Mouse (Mus musculus) urinary bladder, adult 2 months (tissue): Measurements from ENCODE around the gene Slc22a21. TPM values are rescaled to one million over a fixed set of nuclear protein-coding genes. Genes with fewer than 3 reads are reported as not detected.
A peak's percentile ranks its signal among the peaks of the same experiment; 100 is the strongest.
"Not testable (repeated sequence)": the region's sequence is repeated elsewhere in the genome, so short reads cannot be mapped to it uniquely, and the experiment has no call there.

ENCODE experiments used
- DNase-seq: peaks from one replicate; pipeline ENCODE4 v3.0.0; 2022; ENCODE audit warnings: low spot score
- polyA plus RNA-seq: library from polyadenylated mRNA; depleted of rRNA; stranded (reverse); fragments of >200 nt; gene quantifications from 2 replicates; pipeline ENCODE4 v1.2.3, GENCODE M21; 2012

Gene Slc22a21
- polyA plus RNA-seq, 1 experiment = 20.5 TPM

- no peak for DNase-seq
Measured at GRCm38 (mm10) chr11:54002147-54002760, 22.1 kb upstream of the Slc22a21 start.

GRCm38 (mm10) chr11:53997661-53998060, 17.5 kb upstream of the Slc22a21 start:
- DNase-seq = no peak

- no peak for DNase-seq
Measured at GRCm38 (mm10) chr11:53992264-53992663, 12.1 kb upstream of the Slc22a21 start.

- DNase-seq = no peak
Measured at GRCm38 (mm10) chr11:53989232-53989631, 9.1 kb upstream of the Slc22a21 start.

- DNase-seq = no peak
Measured at GRCm38 (mm10) chr11:53988081-53988480, 7.9 kb upstream of the Slc22a21 start.

- no peak for DNase-seq
Measured at GRCm38 (mm10) chr11:53981396-53981795, 1.3 kb upstream of the Slc22a21 start.

GRCm38 (mm10) chr11:53979456-53979787, 710 bp downstream of the Slc22a21 start:
- DNase-seq = peak; percentile 42

- DNase-seq = no peak
Measured at GRCm38 (mm10) chr11:53977672-53978071, 2.5 kb downstream of the Slc22a21 start.

- DNase-seq = no peak
Measured at GRCm38 (mm10) chr11:53975559-53975958, 4.6 kb downstream of the Slc22a21 start.

- no peak for DNase-seq
Measured at GRCm38 (mm10) chr11:53958984-53959383, 21.1 kb downstream of the Slc22a21 start.

- DNase-seq = not testable (repeated sequence)
Measured at GRCm38 (mm10) chr11:53958176-53958575, 22.0 kb downstream of the Slc22a21 start.

- no peak for DNase-seq
Measured at GRCm38 (mm10) chr11:53956636-53957035, 23.5 kb downstream of the Slc22a21 start.

GRCm38 (mm10) chr11:53954653-53955052, 25.5 kb downstream of the Slc22a21 start:
- DNase-seq = no peak

- DNase-seq = not testable (repeated sequence)
Measured at GRCm38 (mm10) chr11:53950133-53950532, 30.0 kb downstream of the Slc22a21 start.

- not testable (repeated sequence) for DNase-seq
Measured at GRCm38 (mm10) chr11:53931944-53932318, 48.2 kb downstream of the Slc22a21 start.

- peak; percentile 36 for DNase-seq
Measured at GRCm38 (mm10) chr11:53931091-53931943, 48.8 kb downstream of the Slc22a21 start.

GRCm38 (mm10) chr11:53929741-53930140, 50.4 kb downstream of the Slc22a21 start:
- DNase-seq = no peak

- no peak for DNase-seq
Measured at GRCm38 (mm10) chr11:53928585-53928984, 51.5 kb downstream of the Slc22a21 start.

GRCm38 (mm10) chr11:53926303-53926702, 53.8 kb downstream of the Slc22a21 start:
- no peak for DNase-seq

GRCm38 (mm10) chr11:53918851-53919250, 61.3 kb downstream of the Slc22a21 start:
- no peak for DNase-seq

GRCm38 (mm10) chr11:53911011-53911410, 69.1 kb downstream of the Slc22a21 start:
- DNase-seq = no peak

GRCm38 (mm10) chr11:53908686-53909085, 71.4 kb downstream of the Slc22a21 start:
- no peak for DNase-seq

- DNase-seq = no peak
Measured at GRCm38 (mm10) chr11:53904534-53904925, 75.6 kb downstream of the Slc22a21 start.
